Mouse (Mus musculus) neural tube, embryonic 12.5 days (tissue): Measurements from ENCODE around the gene Tmem121. TPM values are rescaled to one million over a fixed set of nuclear protein-coding genes. Genes with fewer than 3 reads are reported as not detected.
A peak's percentile ranks its signal among the peaks of the same experiment; 100 is the strongest.

Experiments
- ATAC-seq: fragments of 200-750 bp; cut with Nextera tagmentation; 2 replicates; pipeline ENCODE4 v1.8.0; 2017; ENCODE audit warnings: low read depth, mild to moderate bottlenecking, moderate TSS enrichment, moderate library complexity; ENCODE audit not compliant: low FRiP score
- H3K27ac ChIP-seq: fragments of 300-500 bp; sonication (generic); 2 replicates; pipeline ENCODE4 v1.5.1; 2016
- H3K27me3 ChIP-seq: fragments of 300-500 bp; sonication (generic); replicated peaks from 2 replicates; pipeline ENCODE4 v1.6.1; 2016; ENCODE audit warnings: mild to moderate bottlenecking
- H3K36me3 ChIP-seq: fragments of 300-500 bp; sonication (generic); 2 replicates; pipeline ENCODE4 v1.6.1; 2016; ENCODE audit warnings: mild to moderate bottlenecking
- H3K4me1 ChIP-seq: fragments of 300-500 bp; sonication (generic); 2 replicates; pipeline ENCODE4 v1.6.1; 2016
- H3K4me2 ChIP-seq: fragments of 300-500 bp; sonication (generic); replicated peaks from 2 replicates; pipeline ENCODE4 v1.6.1; 2016; ENCODE audit warnings: mild to moderate bottlenecking
- H3K4me3 ChIP-seq: fragments of 300-500 bp; sonication (generic); 2 replicates; pipeline ENCODE4 v1.5.1; 2016
- H3K9ac ChIP-seq: fragments of 300-500 bp; sonication (generic); 2 replicates; pipeline ENCODE4 v1.6.1; 2016; ENCODE audit warnings: mild to moderate bottlenecking
- H3K9me3 ChIP-seq: fragments of 300-500 bp; sonication (generic); 2 replicates; pipeline ENCODE4 v1.6.1; 2016; ENCODE audit warnings: mild to moderate bottlenecking
- WGBS: fragments of 180-500 bp; shearing (Covaris S2); methylation state at CpG from one replicate; pipeline ENCODE4 v1.1.7; 2016; 5-methylcytosine and 5-hydroxymethylcytosine counted together
- polyA plus RNA-seq: library from polyadenylated mRNA; unstranded; fragments of >200 nt; fragmentation: Nextera tagmentation; extraction: Ambion mirVana; gene quantifications from 2 replicates; pipeline ENCODE4 v1.2.1, GENCODE M21; 2016

Gene Tmem121
- polyA plus RNA-seq, result 23.5 and 28.0 TPM in 2 replicates

DNA sequence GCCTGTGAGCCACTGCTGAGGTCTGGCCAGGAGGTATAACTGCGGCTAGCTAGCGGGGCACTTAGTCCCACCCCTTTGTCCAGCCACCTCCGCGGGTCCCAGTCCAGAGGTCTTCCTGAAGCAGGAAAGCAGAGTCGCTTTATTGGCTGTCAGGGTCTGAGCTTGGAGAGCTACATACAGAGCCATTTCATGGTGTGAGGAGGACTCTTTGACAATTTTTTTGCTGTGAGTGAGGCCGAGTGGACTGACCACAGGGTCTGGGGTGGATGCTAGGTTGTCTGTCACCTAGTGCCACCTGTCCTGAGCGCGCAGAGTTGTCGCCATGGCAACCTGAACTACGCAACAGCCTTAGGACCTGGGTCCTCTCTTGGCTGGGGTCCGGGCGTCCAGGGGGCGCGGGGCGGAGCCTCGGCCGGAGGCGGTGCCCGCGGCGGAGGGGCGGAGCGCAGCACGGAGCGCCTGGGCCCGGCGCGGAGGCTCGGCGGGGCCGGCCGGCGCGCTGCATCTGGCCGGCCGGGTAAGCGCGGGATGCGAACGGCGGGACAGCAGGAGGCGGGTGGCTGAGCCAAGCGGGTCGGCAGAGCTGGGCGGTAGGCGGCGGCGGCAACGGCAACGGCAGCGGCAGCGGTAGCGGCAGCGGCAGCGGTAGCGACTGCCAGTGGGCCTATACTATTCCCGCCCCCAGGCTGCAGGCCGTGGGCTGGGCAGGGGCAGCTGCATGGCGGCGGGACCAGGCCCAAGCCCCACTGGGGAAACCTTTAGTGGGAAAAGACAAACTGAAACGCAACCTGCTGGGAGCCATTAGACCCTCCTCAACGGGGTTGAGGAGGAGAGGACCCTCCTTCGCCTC is at the start of gene Tmem121:
TSS of gene Tmem121 (plus strand) at position 489 of the 850 bp plus-strand sequence.
- ATAC-seq, result peak; percentile 48
- Histone ChIP-seq H3K4me2 (peak within 1 kb of the TSS; percentile 90), H3K27ac (no peak within 1 kb of the TSS)

DNA sequence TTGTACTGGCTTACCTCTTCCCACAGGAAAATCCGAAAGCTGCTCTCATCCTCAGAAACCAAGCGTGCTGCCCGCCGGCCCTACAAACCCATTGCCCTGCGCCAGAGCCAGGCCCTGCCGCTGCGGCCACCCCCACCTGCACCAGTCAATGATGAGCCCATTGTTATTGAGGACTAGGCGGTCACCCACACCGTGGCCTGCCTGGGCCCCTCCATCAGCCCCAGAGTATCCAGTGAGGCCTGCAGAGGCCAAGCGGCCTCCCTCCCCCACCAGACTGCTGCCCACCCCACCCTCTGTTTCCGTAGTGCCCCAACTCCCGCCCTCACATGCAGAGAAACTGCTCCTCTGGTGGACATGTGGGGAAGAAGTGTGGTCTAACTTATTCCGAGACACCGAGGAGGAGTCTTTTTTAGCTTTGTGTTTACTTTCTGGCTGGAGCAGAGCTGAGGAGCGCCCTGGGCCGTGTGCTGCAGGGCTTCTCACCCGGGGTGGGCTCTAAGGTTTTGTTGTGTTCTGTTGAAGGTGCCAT is 49.2 kb upstream of the Tmem121 start:
- peaks cover 73% of the 10 kb centered on the region for H3K36me3 ChIP-seq
- no peak overlapping the region for H3K4me3 ChIP-seq
- no peaks in the 10 kb centered on the region for H3K27me3 ChIP-seq
- 79% methylated on average over 17 of the region's 17 CpGs for WGBS
- no peak overlapping the region for H3K27ac ChIP-seq
- H3K9me3 ChIP-seq, result no peaks in the 10 kb centered on the region
- H3K4me1 ChIP-seq, result peaks cover 26% of the 10 kb centered on the region
- no peak overlapping the region for H3K9ac ChIP-seq
- no peak for ATAC-seq
- no peak overlapping the region for H3K4me2 ChIP-seq

More for the DNA sequence above, at the start of gene Tmem121:
- peaks cover 24% of the 10 kb centered on the region for H3K36me3 ChIP-seq
- H3K4me3 ChIP-seq, result peak within 1 kb of the TSS; percentile 65
- peak within 1 kb of the TSS; percentile 73 for H3K9ac ChIP-seq
- peaks cover 4% of the 10 kb centered on the region; the same call in 1 of the 2 replicates for H3K27me3 ChIP-seq
- peaks cover 20% of the 10 kb centered on the region for H3K4me1 ChIP-seq
- H3K9me3 ChIP-seq, result no peaks in the 10 kb centered on the region
- WGBS, result 1% methylated on average over 63 of the region's 63 CpGs

DNA sequence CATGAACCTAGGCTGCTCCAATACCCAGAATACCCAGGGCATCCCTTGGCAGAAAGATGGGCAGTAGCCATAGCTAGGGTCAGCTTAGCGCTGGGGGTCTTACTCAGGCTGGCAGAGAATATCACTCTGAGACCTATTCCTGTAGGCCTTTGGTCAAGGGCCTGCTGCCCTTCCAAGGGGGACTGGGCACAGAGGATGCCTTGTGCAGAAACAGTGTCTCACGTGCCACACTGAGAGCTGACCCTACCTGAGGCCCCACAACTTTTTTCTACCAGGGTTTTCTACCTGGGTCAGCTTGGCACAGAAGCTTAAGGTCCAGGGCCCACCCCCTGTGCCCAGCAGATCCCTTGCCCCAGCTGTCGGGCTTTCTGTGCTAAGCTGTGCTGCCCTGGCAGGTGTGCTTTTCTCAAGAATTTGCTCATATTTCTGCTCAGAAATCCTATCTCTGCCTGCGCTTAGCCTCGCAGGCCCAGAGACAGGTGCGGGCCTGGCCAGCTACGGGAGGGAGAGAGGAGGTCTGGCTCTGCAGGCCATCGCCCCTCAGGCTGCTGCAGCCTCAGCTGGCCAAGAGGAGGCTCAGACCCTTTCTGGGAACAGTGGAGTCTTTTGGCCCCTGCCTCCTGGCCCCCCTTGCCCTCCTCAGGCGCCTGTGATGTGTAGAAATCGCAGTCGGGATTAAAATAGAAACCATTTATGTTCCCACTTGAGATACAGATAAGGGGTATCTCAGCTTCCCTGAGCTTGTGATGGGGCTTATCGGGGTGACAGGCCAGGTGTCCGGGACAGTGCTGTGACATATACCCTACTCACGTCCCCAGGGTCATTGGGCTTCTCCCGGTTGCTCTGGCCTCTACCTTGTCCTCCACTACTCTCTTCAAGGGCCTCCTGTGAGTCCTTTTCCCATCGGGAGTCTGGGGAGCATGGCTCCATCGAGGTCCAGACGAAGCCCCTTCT is 48.2 kb upstream of the Tmem121 start:
- H3K4me1 ChIP-seq, result peaks cover 36% of the 10 kb centered on the region
- H3K4me2 ChIP-seq, result no peak overlapping the region
- no peak overlapping the region for H3K27ac ChIP-seq
- no peak overlapping the region for H3K4me3 ChIP-seq
- no peak overlapping the region for H3K9ac ChIP-seq
- H3K27me3 ChIP-seq, result peaks cover 6% of the 10 kb centered on the region; the same call in 1 of the 2 replicates
- WGBS, result 87% methylated on average over 18 of the region's 18 CpGs
- ATAC-seq, result no peak
- no peaks in the 10 kb centered on the region for H3K9me3 ChIP-seq
- H3K36me3 ChIP-seq, result peaks cover 63% of the 10 kb centered on the region

- H3K4me3 ChIP-seq, result no peak overlapping the region
- H3K4me2 ChIP-seq, result no peak overlapping the region
- H3K9me3 ChIP-seq, result no peaks in the 10 kb centered on the region
- H3K27ac ChIP-seq, result no peak overlapping the region
- ATAC-seq, result no peak
- H3K27me3 ChIP-seq, result peaks cover 6% of the 10 kb centered on the region; the same call in 1 of the 2 replicates
- H3K36me3 ChIP-seq, result peaks cover 56% of the 10 kb centered on the region
- no peak overlapping the region for H3K9ac ChIP-seq
- H3K4me1 ChIP-seq, result peaks cover 44% of the 10 kb centered on the region
- WGBS, result 79% methylated on average over 6 of the region's 6 CpGs
Measured at GRCm38 (mm10) chr12:113138291-113138690, 47.4 kb upstream of the Tmem121 start.

- WGBS, result 39% methylated on average over 11 of the region's 11 CpGs
- ATAC-seq, result peak; percentile 3; the same call in 1 of the 2 replicates
- Histone ChIP-seq H3K9me3 (no peaks in the 10 kb centered on the region), H3K4me3 (peak overlapping the region; percentile 59; the same call in 1 of the 2 replicates), H3K9ac (peak overlapping the region; percentile 64; the same call in 1 of the 2 replicates), H3K27ac (peak overlapping the region; percentile 57; the same call in 1 of the 2 replicates), H3K4me1 (peaks cover 45% of the 10 kb centered on the region), H3K4me2 (peak overlapping the region; percentile 80), H3K36me3 (peaks cover 55% of the 10 kb centered on the region), H3K27me3 (peaks cover 6% of the 10 kb centered on the region; the same call in 1 of the 2 replicates)
Measured at GRCm38 (mm10) chr12:113138901-113139864, 46.5 kb upstream of the Tmem121 start.

DNA sequence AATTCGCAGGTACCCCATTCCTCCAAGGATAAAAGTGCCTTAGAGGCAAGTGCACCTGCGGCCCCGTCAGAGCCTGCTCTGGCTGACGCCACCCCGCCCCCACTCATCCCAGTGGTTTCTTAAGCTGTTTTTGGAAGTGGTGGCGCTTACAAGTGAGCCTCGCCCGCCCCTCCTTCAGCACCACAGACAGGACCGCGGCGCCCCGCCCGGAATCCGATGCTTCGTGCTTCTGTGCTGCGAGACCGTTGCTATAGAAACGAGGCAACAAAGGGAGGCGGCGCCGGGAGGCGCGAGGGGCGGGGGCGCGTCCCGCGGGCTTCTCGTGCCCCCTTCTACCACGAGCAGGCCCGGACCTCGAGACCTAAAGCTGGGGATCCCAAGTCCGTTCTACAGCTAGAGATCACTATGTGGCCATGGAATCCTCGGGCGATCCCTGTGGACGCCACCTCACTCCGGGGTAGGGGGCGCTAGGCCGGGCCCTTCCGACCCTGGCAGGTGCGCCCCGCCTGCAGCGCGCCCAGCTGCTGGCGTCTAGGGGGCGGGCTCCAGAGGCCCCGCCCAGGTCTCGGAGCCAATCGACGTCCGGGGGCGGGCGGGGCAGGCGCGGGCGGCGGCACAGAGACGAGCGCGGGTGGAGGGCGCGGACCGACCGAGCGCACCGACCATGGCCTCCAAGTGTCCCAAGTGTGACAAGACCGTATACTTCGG is 45.7 kb upstream of the Tmem121 start, which contains the start of gene Crip2:
TSS of gene Crip2 (plus strand) at position 329 of the 708 bp plus-strand sequence.
- Histone ChIP-seq H3K36me3 (peaks cover 55% of the 10 kb centered on the region), H3K4me1 (peaks cover 45% of the 10 kb centered on the region)
- under 1% methylated on average over 68 of the region's 68 CpGs for WGBS

DNA sequence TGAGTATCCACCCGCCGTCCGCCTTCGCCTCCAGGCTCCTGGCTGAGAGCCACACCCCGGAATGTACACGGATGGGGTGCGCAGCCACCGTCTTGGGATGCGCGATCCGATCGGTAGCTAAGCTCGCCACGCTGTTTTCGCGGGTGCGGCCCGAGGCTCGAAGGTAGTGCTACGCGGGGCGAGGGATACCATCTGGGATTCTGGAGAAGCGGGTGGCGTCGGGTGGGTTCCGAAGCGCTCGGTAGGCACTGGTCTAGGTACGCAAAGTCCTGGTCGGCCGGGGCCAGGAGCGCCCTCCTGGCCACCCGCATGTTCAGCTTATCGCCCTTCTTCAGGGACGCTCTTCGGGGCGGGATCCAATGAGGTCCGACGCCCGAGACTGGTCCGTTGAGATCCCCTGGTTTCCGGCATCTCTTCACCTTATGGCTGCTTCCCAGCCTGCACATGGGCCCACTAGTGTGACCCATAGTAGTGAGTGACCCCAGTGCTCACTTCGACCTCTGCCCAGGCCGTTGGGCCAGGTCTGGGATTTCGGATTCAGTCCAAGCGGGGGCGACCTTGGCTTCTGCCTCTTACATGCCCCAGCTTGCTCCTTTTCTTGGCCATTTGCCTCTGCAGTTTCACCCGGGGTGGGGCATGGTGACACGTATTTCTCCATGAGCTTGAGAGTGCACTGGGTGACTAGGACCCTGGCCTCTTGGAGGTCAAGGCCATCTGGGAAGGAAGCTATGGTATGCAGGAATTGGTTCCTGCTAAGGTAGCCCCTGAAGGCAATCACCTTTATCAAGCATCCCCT is 44.9 kb upstream of the Tmem121 start:
- H3K27me3 ChIP-seq, result peaks cover 7% of the 10 kb centered on the region; the same call in 1 of the 2 replicates
- peak overlapping the region; percentile 59 for H3K4me3 ChIP-seq
- no peaks in the 10 kb centered on the region for H3K9me3 ChIP-seq
- H3K36me3 ChIP-seq, result peaks cover 55% of the 10 kb centered on the region
- ATAC-seq, result no peak; the same call in 1 of the 2 replicates
- peak overlapping the region; percentile 66 for H3K27ac ChIP-seq
- 2% methylated on average over 49 of the region's 49 CpGs for WGBS
- peak overlapping the region; percentile 80 for H3K4me2 ChIP-seq
- peaks cover 45% of the 10 kb centered on the region for H3K4me1 ChIP-seq
- peak overlapping the region; percentile 64 for H3K9ac ChIP-seq

More for the DNA sequence above, 45.7 kb upstream of the Tmem121 start, which contains the start of gene Crip2:
- H3K4me3 ChIP-seq, result peak within 1 kb of the TSS; percentile 59
- peak within 1 kb of the TSS; percentile 64 for H3K9ac ChIP-seq
- H3K27ac ChIP-seq, result peak within 1 kb of the TSS; percentile 66
- ATAC-seq, result peak; percentile 90
- H3K4me2 ChIP-seq, result peak within 1 kb of the TSS; percentile 80
- peaks cover 6% of the 10 kb centered on the region; the same call in 1 of the 2 replicates for H3K27me3 ChIP-seq
- no peaks in the 10 kb centered on the region for H3K9me3 ChIP-seq

DNA sequence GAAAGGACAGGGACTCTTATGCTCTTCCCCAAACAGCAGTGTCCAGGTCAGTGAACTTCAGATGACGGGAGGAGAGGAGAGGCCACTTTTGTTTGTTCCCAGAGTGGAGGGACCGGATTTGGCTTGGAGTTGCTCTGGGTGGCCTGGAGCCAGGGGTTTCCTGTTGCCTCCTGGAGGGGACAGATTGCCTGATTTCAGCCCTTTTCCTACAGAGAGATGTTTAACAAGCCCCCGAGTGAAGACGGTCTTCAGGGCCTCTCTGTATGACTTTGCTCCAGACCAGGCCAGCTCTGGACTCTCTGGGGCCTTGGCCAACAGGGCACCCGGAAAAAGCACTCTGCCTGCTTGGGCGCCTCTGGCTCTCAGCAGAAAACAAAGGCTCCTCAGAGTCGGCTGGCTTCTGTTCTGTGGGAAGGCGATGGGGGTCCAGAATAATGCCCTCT is 44.2 kb upstream of the Tmem121 start:
- Histone ChIP-seq H3K4me3 (peak overlapping the region; percentile 59), H3K27me3 (peaks cover 12% of the 10 kb centered on the region; the same call in 1 of the 2 replicates), H3K9ac (peak overlapping the region; percentile 64), H3K36me3 (peaks cover 50% of the 10 kb centered on the region), H3K4me2 (peak overlapping the region; percentile 80), H3K27ac (no peak overlapping the region), H3K9me3 (no peaks in the 10 kb centered on the region), H3K4me1 (peaks cover 49% of the 10 kb centered on the region)
- ATAC-seq, result no peak
- WGBS, result 33% methylated on average over 8 of the region's 8 CpGs

DNA sequence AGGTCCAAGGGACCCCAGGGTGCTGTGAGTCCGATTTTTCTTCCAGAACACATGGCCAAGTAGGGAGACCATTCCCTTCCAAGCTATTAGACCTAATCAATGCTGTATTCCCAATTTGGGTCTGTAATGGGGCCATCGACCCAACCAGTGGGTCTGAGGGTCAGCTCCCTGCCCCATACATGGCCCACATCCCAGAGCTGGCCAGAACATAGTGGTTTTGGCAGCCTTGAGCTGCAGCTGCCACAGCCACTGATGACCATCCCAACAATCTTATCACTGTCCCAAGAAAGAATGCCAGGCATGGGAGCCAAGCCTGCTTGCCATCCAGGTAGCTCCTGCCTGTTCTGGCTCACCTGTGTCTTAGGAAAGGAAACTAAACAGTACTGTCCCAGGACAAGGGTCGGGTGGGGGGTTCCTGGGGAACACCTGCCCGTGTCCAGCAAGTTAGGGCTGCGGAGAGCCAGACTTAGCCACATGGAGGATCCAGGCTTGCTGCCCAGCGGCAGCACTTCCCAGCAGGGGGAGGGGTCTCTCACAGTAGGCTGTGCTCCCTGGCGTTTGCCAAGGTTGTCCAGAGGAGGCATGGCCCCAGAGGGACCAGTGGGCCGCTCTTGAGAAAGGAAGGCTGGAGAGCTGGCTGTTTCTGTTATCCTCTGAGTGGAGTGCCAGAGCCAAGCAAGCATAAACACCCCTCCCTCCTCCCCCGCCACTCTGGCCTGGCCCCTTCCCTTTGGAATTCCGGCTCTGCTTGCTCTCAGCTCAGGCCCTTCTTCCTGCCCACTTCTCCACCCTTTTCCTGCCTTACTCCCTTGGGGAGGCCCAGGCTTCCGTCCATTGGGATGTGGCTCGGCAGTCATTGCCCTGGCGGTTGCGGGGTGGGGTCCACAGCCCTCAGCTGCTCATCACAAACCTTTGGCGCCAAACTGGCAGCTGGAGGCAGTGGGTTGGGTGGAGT is 43.4 kb upstream of the Tmem121 start:
- ATAC-seq, result no peak
- H3K27me3 ChIP-seq, result peaks cover 12% of the 10 kb centered on the region
- H3K4me3 ChIP-seq, result peak overlapping the region; percentile 59
- WGBS, result 25% methylated on average over 15 of the region's 15 CpGs
- H3K36me3 ChIP-seq, result peaks cover 42% of the 10 kb centered on the region
- H3K9ac ChIP-seq, result peak overlapping the region; percentile 64
- H3K4me2 ChIP-seq, result peak overlapping the region; percentile 80
- H3K9me3 ChIP-seq, result no peaks in the 10 kb centered on the region
- H3K27ac ChIP-seq, result 0 out of 2 replicates have a peak overlapping the region, but pooled peaks have one; percentile 20
- peaks cover 52% of the 10 kb centered on the region for H3K4me1 ChIP-seq
